8 mouse cellular contexts compared by ENCODE assay signal in genomic region chr1:181143609-181143949, GRCm38 (mm10). TPM values are rescaled to one million over a fixed set of nuclear protein-coding genes. Genes with fewer than 3 reads are reported as not detected.
DNase-seq lines count a peak whose midpoint lies in the region; ATAC-seq and TF ChIP-seq lines count a peak whose summit lies in the region.

No protein-coding gene starts in this region.

- peak overlapping the region; percentile 63 for H3K4me2 ChIP-seq in kidney, embryonic 16.5 days (replicated peaks; ENCODE audit: low read depth, low read length)
- peak overlapping the region; percentile 89 for H3K4me2 ChIP-seq in midbrain, embryonic 16.5 days (ENCODE audit: low read length)

- peak overlapping the region; percentile 73 for H3K4me3 ChIP-seq in kidney, embryonic 16.5 days (ENCODE audit: low read length)
- H3K4me3 ChIP-seq in cortical plate, adult 2 months (ENCODE audit: insufficient read depth, low read length), result peak overlapping the region; percentile 77
- H3K4me3 ChIP-seq in midbrain, embryonic 16.5 days (ENCODE audit: low read depth, low read length), result peak overlapping the region; percentile 89

- TF ChIP-seq CTCF in cortical plate, adult 2 months (IDR thresholded peaks at IDR 0.05; ENCODE audit: extremely low read depth, insufficient read depth, low read length), result no peak

- H3K36me3 ChIP-seq in kidney, embryonic 16.5 days (ENCODE audit: insufficient read depth, low read length), result peaks cover 12% of the 10 kb centered on the region
- peaks cover 8% of the 10 kb centered on the region for H3K36me3 ChIP-seq in midbrain, embryonic 16.5 days (ENCODE audit: control insufficient read depth, insufficient read depth, low read length)

- peak overlapping the region; percentile 96 for H3K27ac ChIP-seq in kidney, embryonic 16.5 days (ENCODE audit: low read length)
- H3K27ac ChIP-seq in cortical plate, adult 2 months (ENCODE audit: insufficient read depth, low read length), result no peak overlapping the region
- peak overlapping the region; percentile 82 for H3K27ac ChIP-seq in midbrain, embryonic 16.5 days (ENCODE audit: low read length)

- H3K4me1 ChIP-seq in kidney, embryonic 16.5 days (ENCODE audit: insufficient read depth, low read length), result peaks cover 15% of the 10 kb centered on the region
- 0 out of 2 replicates have a peak, but pooled peaks cover 3% of the 10 kb centered on the region for H3K4me1 ChIP-seq in cortical plate, adult 2 months (ENCODE audit: control insufficient read depth, insufficient read depth, low read length)
- peaks cover 19% of the 10 kb centered on the region for H3K4me1 ChIP-seq in midbrain, embryonic 16.5 days (ENCODE audit: control insufficient read depth, insufficient read depth, low read length)

- H3K9ac ChIP-seq in kidney, embryonic 16.5 days (replicated peaks; ENCODE audit: low read length), result peak overlapping the region; percentile 75
- H3K9ac ChIP-seq in midbrain, embryonic 16.5 days (ENCODE audit: low read depth, low read length), result peak overlapping the region; percentile 86

- H3K27me3 ChIP-seq in kidney, embryonic 16.5 days (ENCODE audit: insufficient read depth, low read length), result no peaks in the 10 kb centered on the region
- no peaks in the 10 kb centered on the region for H3K27me3 ChIP-seq in midbrain, embryonic 16.5 days (ENCODE audit: control insufficient read depth, insufficient read depth, low read depth, low read length)

- no peak for DNase-seq in kidney, adult 11 months
- DNase-seq in frontal cortex, postnatal 36 days (ENCODE audit: low spot score in 2 of 2), result no peak
- no peak for DNase-seq in T-cell, adult 2 months (ENCODE audit: low spot score)
- no peak for DNase-seq in layer of hippocampus, postnatal 36 days

- peak; percentile 68 for ATAC-seq in kidney, embryonic 16.5 days (ENCODE audit: low FRiP score, low TSS enrichment)
- ATAC-seq in inflammation-experienced regulatory T-cells, adult 6 months, result peak; percentile 8
- peak; percentile 54 for ATAC-seq in midbrain, embryonic 16.5 days

- H3K9me3 ChIP-seq in kidney, embryonic 16.5 days (ENCODE audit: low read length), result no peaks in the 10 kb centered on the region
- H3K9me3 ChIP-seq in midbrain, embryonic 16.5 days (replicated peaks; ENCODE audit: control insufficient read depth, low read length, poor library complexity, severe bottlenecking), result no peaks in the 10 kb centered on the region

- TF ChIP-seq POLR2A in cortical plate, adult 2 months (IDR thresholded peaks at IDR 0.05; ENCODE audit: extremely low read depth, insufficient read depth, low read length), result no peak

- under 1% methylated on average over 12 of the region's 12 CpGs for WGBS in kidney, embryonic 16.5 days
- under 1% methylated on average over 12 of the region's 12 CpGs for WGBS in midbrain, embryonic 16.5 days

RNA-seq across cellular contexts. Expression of gene Nvl, which starts 0.4 kb away (rescaled TPM):
- polyA plus RNA-seq in kidney, embryonic 16.5 days (2015; fragmentation: Nextera tagmentation; extraction: Ambion mirVana), result 32.3 and 39.0 TPM in 2 replicates
- polyA plus RNA-seq in cortical plate, adult 2 months (2012; rRNA removed), result 85.8 and 98.0 TPM in 2 replicates
- 10 to 100 TPM; 30.7 to 48.4 (median 36.3) TPM for polyA plus RNA-seq in inflammation-experienced regulatory T-cells, adult 6 months (2017; shearing (Covaris generic))
- 48.6 and 50.3 TPM in 2 replicates for polyA plus RNA-seq in midbrain, embryonic 16.5 days (2015; fragmentation: Nextera tagmentation; extraction: Ambion mirVana)
- total RNA-seq in layer of hippocampus, postnatal 36 days (2021), result 10 to 100 TPM; 32.4 to 38.1 TPM

RNA-seq across cellular contexts. Expression of gene Cnih4, which starts 0.9 kb away (rescaled TPM):
- 119 and 140 TPM in 2 replicates for polyA plus RNA-seq in kidney, embryonic 16.5 days (2015; fragmentation: Nextera tagmentation; extraction: Ambion mirVana)
- polyA plus RNA-seq in cortical plate, adult 2 months (2012; rRNA removed), result 23.2 and 25.3 TPM in 2 replicates
- 10 to 100 TPM; 65.6 to 94.3 (median 73.6) TPM for polyA plus RNA-seq in inflammation-experienced regulatory T-cells, adult 6 months (2017; shearing (Covaris generic))
- polyA plus RNA-seq in midbrain, embryonic 16.5 days (2015; fragmentation: Nextera tagmentation; extraction: Ambion mirVana), result 42.2 and 49.1 TPM in 2 replicates
- total RNA-seq in layer of hippocampus, postnatal 36 days (2021), result 10 to 100 TPM; 28.7 to 33.1 TPM

Comparison
In these comparisons a context has a peak if more than half of its experiments do, and no peak if none do; other contexts are left out.
1. ATAC-seq: peak in every context shown above with its lines; median percentile 68 in kidney, embryonic 16.5 days; 54 in midbrain, embryonic 16.5 days; 8 in inflammation-experienced regulatory T-cells, adult 6 months.